Mouse (Mus musculus) cortical plate, adult 2 months (tissue): ENCODE measurements around the gene Stim1. TPM values are rescaled to one million over a fixed set of nuclear protein-coding genes. Genes with fewer than 3 reads are reported as not detected.
A peak's percentile ranks its signal among the peaks of the same experiment; 100 is the strongest.
"Not testable (repeated sequence)": the region's sequence is repeated elsewhere in the genome, so short reads cannot be mapped to it uniquely, and the experiment has no call there.

Source experiments
- H3K27ac ChIP-seq: fragments of 200-500 bp; 2 replicates; pipeline ENCODE4 v1.5.1; 2012; ENCODE audit warnings: low read length, control low read depth, inconsistent platforms; ENCODE audit not compliant: insufficient read depth
- H3K4me1 ChIP-seq: fragments of 200-500 bp; 2 replicates; pipeline ENCODE4 v1.6.1; 2011; ENCODE audit warnings: low read length; ENCODE audit not compliant: control insufficient read depth, insufficient read depth
- H3K4me3 ChIP-seq: fragments of 200-500 bp; 2 replicates; pipeline ENCODE4 v1.5.1; 2011; ENCODE audit warnings: mild to moderate bottlenecking, low read length, control low read depth; ENCODE audit not compliant: insufficient read depth
- CTCF ChIP-seq: fragments of 200-500 bp; IDR thresholded peaks from 2 replicates; pipeline ENCODE4 v1.5.1; 2011; ENCODE audit warnings: mild to moderate bottlenecking, control low read depth, low read length; ENCODE audit not compliant: insufficient read depth; ENCODE audit errors: extremely low read depth
- POLR2A ChIP-seq: fragments of 200-500 bp; IDR thresholded peaks from 2 replicates; pipeline ENCODE4 v1.6.1; 2011; ENCODE audit warnings: mild to moderate bottlenecking, low read length, control low read depth; ENCODE audit not compliant: insufficient read depth; ENCODE audit errors: extremely low read depth
- polyA plus RNA-seq: library from polyadenylated mRNA; depleted of rRNA; stranded (reverse); fragments of >200 nt; gene quantifications from 2 replicates; pipeline ENCODE4 v1.2.3, GENCODE M21; 2012

Stim1 gene
- polyA plus RNA-seq, 1 experiment = 75.4 TPM

- Histone ChIP-seq H3K4me3 (no peak overlapping the region), H3K27ac (no peak overlapping the region), H3K4me1 (no peaks in the 10 kb centered on the region)
- TF ChIP-seq CTCF (no peak), POLR2A (no peak)
Observed at GRCm38 (mm10) chr7:102407440-102407839, 139.8 kb downstream of the Stim1 start.

GRCm38 (mm10) chr7:102415272-102415671 is 147.7 kb downstream of the Stim1 start:
- H3K27ac ChIP-seq, H3K4me3 ChIP-seq, H3K4me1 ChIP-seq: not testable (repeated sequence)

GRCm38 (mm10) chr7:102415841-102416240 is 148.2 kb downstream of the Stim1 start:
- Histone ChIP-seq H3K4me3 (no peak overlapping the region), H3K27ac (no peak overlapping the region), H3K4me1 (no peaks in the 10 kb centered on the region)
- TF ChIP-seq POLR2A (no peak), CTCF (no peak)

- H3K27ac ChIP-seq = no peak overlapping the region
- TF ChIP-seq CTCF (peak; percentile 95), POLR2A (no peak)
- no peak overlapping the region for H3K4me3 ChIP-seq
Observed at GRCm38 (mm10) chr7:102417398-102417797, 149.8 kb downstream of the Stim1 start.

GRCm38 (mm10) chr7:102422036-102422435 is 154.4 kb downstream of the Stim1 start:
- Histone ChIP-seq H3K27ac (no peak overlapping the region), H3K4me3 (no peak overlapping the region), H3K4me1 (no peaks in the 10 kb centered on the region)
- TF ChIP-seq POLR2A (no peak), CTCF (no peak)

More at GRCm38 (mm10) chr7:102417398-102417797, 149.8 kb downstream of the Stim1 start:
- H3K4me1 ChIP-seq = no peaks in the 10 kb centered on the region

- TF ChIP-seq POLR2A (no peak), CTCF (no peak)
- Histone ChIP-seq H3K4me1 (no peaks in the 10 kb centered on the region), H3K27ac (no peak overlapping the region), H3K4me3 (no peak overlapping the region)
Observed at GRCm38 (mm10) chr7:102425933-102426685, 158.5 kb downstream of the Stim1 start.

- H3K4me1 ChIP-seq = no peaks in the 10 kb centered on the region
- TF ChIP-seq POLR2A = no peak
- TF ChIP-seq CTCF = no peak
- no peak overlapping the region for H3K27ac ChIP-seq
- H3K4me3 ChIP-seq = no peak overlapping the region
Observed at GRCm38 (mm10) chr7:102434344-102434743, 166.7 kb downstream of the Stim1 start.

GRCm38 (mm10) chr7:102440822-102441656 is 173.4 kb downstream of the Stim1 start:
- TF ChIP-seq POLR2A (no peak), CTCF (no peak)
- peak overlapping the region; percentile 53; the same call in 1 of the 2 replicates for H3K4me3 ChIP-seq
- H3K4me1 ChIP-seq = no peaks in the 10 kb centered on the region
- H3K27ac ChIP-seq = no peak overlapping the region

GRCm38 (mm10) chr7:102441657-102442391 is 174.2 kb downstream of the Stim1 start, which contains the start of gene Rrm1:
TSS of gene Rrm1 (plus strand) at chr7:102441695.
- H3K4me1 ChIP-seq = no peaks in the 10 kb centered on the region
- no peak within 1 kb of the TSS for H3K27ac ChIP-seq
- TF ChIP-seq POLR2A (peak; percentile 23; the same call in 1 of the 2 replicates), CTCF (no peak)
- peak within 1 kb of the TSS; percentile 53 for H3K4me3 ChIP-seq
